Mouse (Mus musculus) hindbrain, embryonic 13.5 days (tissue): Measurements from ENCODE around the gene Gm21170. TPM values are rescaled to one million over a fixed set of nuclear protein-coding genes. Genes with fewer than 3 reads are reported as not detected.
"Not testable (repeated sequence)": the region's sequence is repeated elsewhere in the genome, so short reads cannot be mapped to it uniquely, and the experiment has no call there.

Experiments
- ATAC-seq: fragments of 200-750 bp; cut with Nextera tagmentation; 2 replicates; pipeline ENCODE4 v1.8.0; 2017; ENCODE audit warnings: moderate TSS enrichment; ENCODE audit not compliant: low FRiP score
- H3K27ac ChIP-seq: fragments of 300-500 bp; sonication (generic); 2 replicates; pipeline ENCODE4 v1.5.1; 2015; ENCODE audit warnings: inconsistent platforms, mild to moderate bottlenecking, moderate library complexity
- H3K27me3 ChIP-seq: fragments of 300-500 bp; sonication (generic); 2 replicates; pipeline ENCODE4 v1.6.1; 2015; ENCODE audit warnings: mild to moderate bottlenecking, inconsistent platforms
- H3K36me3 ChIP-seq: fragments of 300-500 bp; sonication (generic); 2 replicates; pipeline ENCODE4 v1.6.1; 2015; ENCODE audit warnings: mild to moderate bottlenecking, inconsistent platforms
- H3K4me1 ChIP-seq: fragments of 300-500 bp; sonication (generic); replicated peaks from 2 replicates; pipeline ENCODE4 v1.6.1; 2015; ENCODE audit warnings: inconsistent platforms
- H3K4me2 ChIP-seq: fragments of 300-500 bp; sonication (generic); 2 replicates; pipeline ENCODE4 v1.6.1; 2015; ENCODE audit warnings: inconsistent platforms, mild to moderate bottlenecking, moderate library complexity
- H3K4me3 ChIP-seq: fragments of 300-500 bp; sonication (generic); 2 replicates; pipeline ENCODE4 v1.5.1; 2015; ENCODE audit warnings: mild to moderate bottlenecking, inconsistent platforms
- H3K9ac ChIP-seq: fragments of 300-500 bp; sonication (generic); 2 replicates; pipeline ENCODE4 v1.6.1; 2015; ENCODE audit warnings: mild to moderate bottlenecking, inconsistent platforms
- H3K9me3 ChIP-seq: fragments of 300-500 bp; sonication (generic); 2 replicates; pipeline ENCODE4 v1.6.1; 2016; ENCODE audit warnings: inconsistent platforms
- WGBS: fragments of 180-500 bp; shearing (Covaris S2); methylation state at CpG from one replicate; pipeline ENCODE4 v1.1.7; 2015; 5-methylcytosine and 5-hydroxymethylcytosine counted together
- polyA plus RNA-seq: library from polyadenylated mRNA; unstranded; fragments of >200 nt; fragmentation: Nextera tagmentation; extraction: Ambion mirVana; gene quantifications from 2 replicates; pipeline ENCODE4 v1.2.1, GENCODE M21; 2015

Gm21170 gene
- polyA plus RNA-seq = not detected in 2 replicates

DNA sequence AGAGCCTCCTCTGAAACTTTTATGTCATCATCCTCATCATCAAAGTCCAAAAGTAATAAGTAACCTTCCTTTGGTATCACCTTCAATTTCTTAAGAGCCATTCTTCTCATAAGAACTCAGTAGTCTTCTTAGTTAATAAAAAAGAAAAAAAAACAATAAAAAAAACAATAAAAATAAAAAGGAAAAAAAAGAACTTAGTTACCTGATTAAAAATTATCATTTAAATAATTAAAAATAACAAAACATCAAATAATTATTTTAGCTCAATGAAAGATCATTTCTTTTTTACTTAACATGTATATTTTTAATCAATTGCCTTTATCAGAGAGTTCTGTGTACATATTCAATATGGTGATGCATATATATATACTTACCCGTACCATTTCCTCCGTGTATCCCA is at the start of gene Gm21170:
Gene Gm21170, minus strand, starts transcription at position 101 of the 400 bp plus-strand sequence.
- no CpG with 5 or more reads among the region's 2 CpGs for WGBS
- not testable (repeated sequence) for H3K9ac ChIP-seq, H3K27ac ChIP-seq, ATAC-seq, H3K27me3 ChIP-seq, H3K4me2 ChIP-seq, H3K4me3 ChIP-seq, H3K36me3 ChIP-seq, H3K4me1 ChIP-seq, H3K9me3 ChIP-seq

Other genes with a start within 250 kb of the Gm21170 start
- gene Gm21256, start 240.1 kb downstream of the Gm21170 start, polyA plus RNA-seq = not detected in 2 replicates